Mouse (Mus musculus) lung, postnatal 10 days (tissue): Measurements from ENCODE around the gene D330020A13Rik.

Experiments
- DNase-seq: peaks from one replicate; pipeline ENCODE4 v3.0.0; 2021

The D330020A13Rik gene

DNA sequence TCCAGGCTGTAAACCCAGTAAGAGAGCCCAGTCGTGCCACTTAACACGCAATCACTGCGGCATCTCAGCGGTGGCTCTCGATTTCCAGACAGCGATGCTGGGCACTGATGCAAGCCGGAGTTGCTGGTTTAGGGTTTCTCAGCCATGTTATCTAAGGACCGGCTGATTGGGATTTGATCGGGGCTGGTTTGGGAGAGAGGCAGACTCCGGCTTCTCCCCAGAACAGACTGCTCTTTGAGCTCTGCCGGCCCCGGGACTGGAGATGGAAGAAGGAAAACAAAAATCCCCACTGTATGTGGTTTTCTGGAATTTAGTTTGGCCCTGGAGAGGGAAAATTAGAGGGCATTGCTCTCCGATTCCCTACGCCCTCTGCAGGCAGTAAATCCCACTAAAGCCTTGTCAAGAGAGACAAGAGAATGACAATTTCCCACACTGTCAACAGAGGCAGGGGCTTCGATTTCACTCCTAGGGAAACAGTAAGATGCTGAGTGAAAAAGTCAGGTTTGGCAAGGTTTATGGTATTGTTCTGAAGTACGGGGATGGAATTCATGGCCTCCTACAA is 8.7 kb downstream of the D330020A13Rik start:
- peak; percentile 36 for DNase-seq

GRCm38 (mm10) chr6:120306859-120307594 is 12.9 kb downstream of the D330020A13Rik start:
- DNase-seq, result no peak

DNA sequence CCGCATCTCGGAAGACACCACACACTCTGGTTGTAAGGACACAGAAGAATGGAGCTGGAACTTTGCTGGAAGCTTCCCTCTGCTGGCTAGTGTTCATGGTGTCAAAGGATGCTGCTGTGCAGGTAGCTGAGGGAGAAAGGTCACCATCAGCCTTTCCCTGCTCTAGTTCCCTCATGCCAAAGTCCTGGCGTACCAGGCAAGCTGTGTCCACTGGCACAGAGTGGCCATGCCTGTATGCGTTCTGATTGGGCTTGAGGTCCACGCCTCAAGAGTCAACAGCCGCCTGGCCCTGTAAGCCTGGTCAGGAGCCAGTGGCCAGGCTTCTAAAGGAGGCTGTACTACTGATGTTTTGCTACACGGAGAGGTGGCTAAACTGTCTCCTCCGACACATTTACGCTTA is 15.2 kb downstream of the D330020A13Rik start:
- no peak for DNase-seq

GRCm38 (mm10) chr6:120309787-120310186 is 15.6 kb downstream of the D330020A13Rik start:
- DNase-seq, result peak; percentile 26

GRCm38 (mm10) chr6:120312443-120312842 is 18.3 kb downstream of the D330020A13Rik start:
- DNase-seq, result no peak

DNA sequence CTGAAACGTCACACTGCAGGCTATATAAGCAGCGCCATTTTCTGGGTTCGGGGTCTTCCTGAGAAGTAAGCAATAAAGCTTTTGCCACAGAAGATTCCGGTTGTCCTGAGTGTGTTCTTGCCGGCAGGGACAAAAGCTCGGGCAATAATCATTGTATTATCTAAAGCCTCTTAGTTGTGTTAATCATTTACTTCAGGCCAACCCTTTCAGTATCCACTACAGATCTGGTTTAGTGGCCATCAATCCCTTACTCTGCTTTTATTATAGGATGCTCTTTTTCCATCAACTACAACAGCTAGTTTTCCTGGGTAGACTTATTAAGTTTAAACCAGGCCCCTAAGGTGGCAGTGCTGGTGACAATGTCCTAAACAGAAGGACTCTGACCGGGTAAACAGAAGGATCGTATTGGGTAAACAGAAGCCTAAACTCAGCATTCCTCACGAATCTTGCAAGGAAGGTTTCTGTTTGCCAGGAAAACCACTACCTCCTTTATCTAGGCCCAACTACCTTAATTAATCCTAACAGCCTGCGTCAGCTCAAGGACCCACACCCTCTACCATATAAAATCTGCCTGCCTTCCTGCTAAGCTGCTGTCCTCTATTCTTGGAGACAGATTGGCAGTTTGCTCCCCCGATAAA is 24.3 kb downstream of the D330020A13Rik start:
- no peak for DNase-seq

- peak; percentile 5 for DNase-seq
These were observed 25.0 kb downstream of the D330020A13Rik start for GRCm38 (mm10) chr6:120319129-120319528.

GRCm38 (mm10) chr6:120320369-120320768 is 26.2 kb downstream of the D330020A13Rik start:
- DNase-seq, result no peak

GRCm38 (mm10) chr6:120324295-120324927 is 30.2 kb downstream of the D330020A13Rik start:
- peak; percentile 73 for DNase-seq

- DNase-seq, result no peak
These were observed 38.2 kb downstream of the D330020A13Rik start for GRCm38 (mm10) chr6:120332351-120332750.

GRCm38 (mm10) chr6:120343992-120344391 is 49.8 kb downstream of the D330020A13Rik start:
- DNase-seq, result no peak
